Mouse (Mus musculus): ENCODE results near the gene AU040320. TPM values are rescaled to one million over a fixed set of nuclear protein-coding genes. Genes with fewer than 3 reads are reported as not detected.

Gene AU040320
- 22.0 and 22.3 TPM in 2 replicates for polyA plus RNA-seq (2015; fragmentation: Nextera tagmentation; extraction: Ambion mirVana)

DNA sequence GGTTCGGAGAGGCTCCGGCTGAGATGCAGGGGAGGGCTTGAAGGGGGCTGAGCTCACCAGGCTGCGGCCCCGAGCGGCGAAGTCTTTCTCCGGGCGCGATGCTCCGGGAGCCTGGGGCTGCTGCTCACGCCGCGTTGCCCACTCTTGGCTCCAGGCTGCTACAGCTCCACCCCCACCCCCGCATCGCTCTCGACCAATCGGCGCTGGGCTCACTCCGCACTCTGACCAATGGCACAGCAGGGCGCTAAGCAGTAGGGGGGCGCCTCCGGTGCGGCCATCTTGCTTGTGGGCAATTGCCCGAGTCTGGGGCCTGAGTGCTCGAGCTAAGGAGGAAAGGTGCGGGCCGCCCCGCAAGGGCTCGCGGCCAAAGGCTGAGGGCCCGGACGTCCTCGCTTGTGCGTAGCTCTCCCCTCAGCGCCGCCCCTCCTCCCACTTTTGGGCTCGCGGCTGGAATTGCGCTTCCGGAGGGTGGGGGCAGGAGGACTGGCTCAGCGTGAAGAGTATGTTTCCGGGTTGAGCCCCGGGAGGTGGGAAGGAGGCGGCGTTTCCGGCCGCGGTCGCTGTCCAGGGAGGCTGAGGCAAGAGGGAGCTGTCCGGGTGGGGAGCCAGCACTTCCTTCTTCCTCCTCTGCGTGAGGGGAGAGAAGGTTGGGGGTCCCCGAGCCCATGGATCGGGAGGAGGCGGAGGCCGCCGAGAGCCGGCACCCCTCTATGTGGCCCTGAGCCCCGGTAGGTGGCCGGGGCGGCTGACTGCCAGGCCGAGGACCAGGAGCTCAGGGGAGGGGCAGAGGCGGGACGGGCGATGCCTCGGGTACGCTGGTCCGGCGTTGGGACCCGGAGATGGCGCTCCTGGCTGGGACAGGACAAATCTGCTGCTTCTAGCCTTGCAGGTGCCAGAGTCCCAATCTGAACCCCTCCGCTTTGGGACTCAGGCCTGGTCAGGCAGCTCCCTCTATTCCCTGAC lies at the start of gene AU040320, which contains the start of gene Ncdn:
Gene AU040320, plus strand, starts transcription at position 277 of the 963 bp plus-strand sequence.
Gene Ncdn, minus strand, starts transcription at position 171 of the 963 bp plus-strand sequence.
- Histone ChIP-seq H3K4me1 (peaks cover 51% of the 10 kb centered on the region), H3K4me3 (peak within 1 kb of the TSS; percentile 72), H3K4me2 (peak within 1 kb of the TSS; percentile 96), H3K36me3 (peaks cover 5% of the 10 kb centered on the region), H3K9me3 (no peaks in the 10 kb centered on the region), H3K27ac (peak within 1 kb of the TSS; percentile 98), H3K27me3 (no peaks in the 10 kb centered on the region), H3K9ac (peak within 1 kb of the TSS; percentile 83)
- ATAC-seq (ENCODE audit: borderline replicate concordance, extremely low read depth, low FRiP score, low TSS enrichment), result peak; percentile 100
- under 1% methylated on average over 68 of the region's 71 CpGs for WGBS

DNA sequence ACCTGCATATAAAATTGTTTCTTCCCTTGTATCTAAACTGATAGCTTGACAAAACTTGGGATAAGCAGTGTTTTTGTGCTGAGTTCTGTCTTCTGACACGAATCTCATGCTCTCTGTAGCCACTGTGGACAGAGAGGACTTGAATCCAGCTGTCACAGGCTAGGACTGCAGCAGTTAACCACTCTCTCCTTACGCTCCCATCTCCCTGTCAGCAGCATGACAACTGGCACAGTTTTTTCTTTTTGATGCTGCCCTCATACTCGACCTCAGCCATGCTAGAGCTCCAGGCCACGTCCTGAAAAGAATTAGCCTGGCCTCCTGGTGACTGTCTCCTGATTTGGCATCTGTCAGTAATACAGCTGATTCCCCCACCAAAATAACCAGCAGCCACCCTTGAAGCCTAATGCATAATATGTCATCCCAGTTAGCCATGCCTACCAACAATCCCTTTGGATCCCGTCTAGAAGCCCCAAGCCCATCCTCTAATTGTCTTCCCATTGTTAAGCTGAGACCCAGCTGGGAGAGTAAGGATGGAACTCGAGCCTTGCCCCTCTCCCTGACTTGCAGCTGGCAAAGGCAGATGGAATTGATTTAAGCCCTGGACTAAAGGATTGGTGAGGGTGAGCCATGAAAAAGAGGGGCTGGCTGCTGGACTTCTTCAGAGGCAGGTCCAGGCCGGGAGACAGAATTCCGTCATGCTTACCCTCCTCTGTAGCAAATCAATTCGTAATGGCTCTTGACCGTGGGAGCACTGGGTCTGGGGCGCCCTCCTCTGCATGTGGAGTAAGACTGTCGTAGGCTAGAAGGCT lies 46.5 kb upstream of the AU040320 start:
- H3K4me1 ChIP-seq, result no peaks in the 10 kb centered on the region
- ATAC-seq (ENCODE audit: borderline replicate concordance, extremely low read depth, low FRiP score, low TSS enrichment), result no peak
- H3K4me2 ChIP-seq, result no peak overlapping the region
- H3K36me3 ChIP-seq, result peaks cover 72% of the 10 kb centered on the region
- H3K9me3 ChIP-seq, result no peaks in the 10 kb centered on the region
- H3K27me3 ChIP-seq, result no peaks in the 10 kb centered on the region
- 81% methylated on average over 12 of the region's 12 CpGs for WGBS
- no peak overlapping the region for H3K9ac ChIP-seq
- H3K27ac ChIP-seq, result no peak overlapping the region
- no peak overlapping the region for H3K4me3 ChIP-seq

DNA sequence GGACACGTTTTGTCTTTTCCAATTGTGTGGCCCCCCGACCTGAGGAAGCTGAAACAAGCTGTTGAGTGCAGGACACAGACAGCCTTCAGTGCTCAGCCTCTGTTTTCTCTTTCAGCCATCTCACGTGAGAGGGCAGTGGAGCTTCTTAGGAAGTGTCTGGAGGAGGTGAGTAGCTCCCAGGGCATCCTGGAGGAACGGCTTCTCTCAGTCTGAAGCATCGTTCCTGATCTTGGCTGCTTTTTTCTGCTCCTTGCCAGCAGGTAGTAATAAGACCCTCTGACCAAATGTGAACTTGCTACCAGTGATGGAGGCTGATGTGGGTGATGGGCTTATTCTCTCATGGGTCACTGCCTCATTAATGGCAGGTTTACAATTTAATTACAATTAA lies 45.9 kb upstream of the AU040320 start:
- no peak for ATAC-seq (ENCODE audit: borderline replicate concordance, extremely low read depth, low FRiP score, low TSS enrichment)
- H3K9ac ChIP-seq, result no peak overlapping the region
- H3K4me3 ChIP-seq, result no peak overlapping the region
- H3K27ac ChIP-seq, result no peak overlapping the region
- peaks cover 71% of the 10 kb centered on the region for H3K36me3 ChIP-seq
- H3K4me1 ChIP-seq, result no peaks in the 10 kb centered on the region
- H3K9me3 ChIP-seq, result no peaks in the 10 kb centered on the region
- 84% methylated on average over 5 of the region's 5 CpGs for WGBS
- H3K27me3 ChIP-seq, result no peaks in the 10 kb centered on the region
- H3K4me2 ChIP-seq, result no peak overlapping the region

DNA sequence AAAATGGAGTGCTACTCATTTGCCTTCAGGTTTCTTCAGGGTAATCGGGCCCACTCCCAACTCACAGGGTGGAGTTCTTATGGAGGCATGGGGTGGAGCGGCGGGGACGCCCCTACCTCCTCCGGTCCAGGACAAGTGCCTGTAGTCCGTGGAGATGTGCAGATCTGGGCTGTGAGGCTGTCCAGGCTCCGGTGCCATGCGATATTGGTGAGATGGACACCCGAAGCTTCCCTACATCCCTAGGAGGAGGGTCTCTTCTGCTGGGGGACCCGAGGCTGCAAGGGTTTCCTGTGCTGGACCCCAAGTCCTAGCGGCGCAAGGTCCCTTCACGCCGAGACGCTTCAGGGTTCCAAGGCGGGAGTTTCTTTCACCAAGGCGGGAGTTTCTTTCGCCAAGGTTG lies 21.2 kb upstream of the AU040320 start:
- Histone ChIP-seq H3K4me2 (peak overlapping the region; percentile 17), H3K9me3 (no peaks in the 10 kb centered on the region), H3K4me3 (peak overlapping the region; percentile 1; the same call in 1 of the 2 replicates), H3K9ac (no peak overlapping the region), H3K4me1 (peaks cover 21% of the 10 kb centered on the region), H3K27me3 (peaks cover 79% of the 10 kb centered on the region), H3K36me3 (no peaks in the 10 kb centered on the region), H3K27ac (no peak overlapping the region)
- 3% methylated on average over 18 of the region's 18 CpGs for WGBS
- no peak for ATAC-seq (ENCODE audit: borderline replicate concordance, extremely low read depth, low FRiP score, low TSS enrichment)

DNA sequence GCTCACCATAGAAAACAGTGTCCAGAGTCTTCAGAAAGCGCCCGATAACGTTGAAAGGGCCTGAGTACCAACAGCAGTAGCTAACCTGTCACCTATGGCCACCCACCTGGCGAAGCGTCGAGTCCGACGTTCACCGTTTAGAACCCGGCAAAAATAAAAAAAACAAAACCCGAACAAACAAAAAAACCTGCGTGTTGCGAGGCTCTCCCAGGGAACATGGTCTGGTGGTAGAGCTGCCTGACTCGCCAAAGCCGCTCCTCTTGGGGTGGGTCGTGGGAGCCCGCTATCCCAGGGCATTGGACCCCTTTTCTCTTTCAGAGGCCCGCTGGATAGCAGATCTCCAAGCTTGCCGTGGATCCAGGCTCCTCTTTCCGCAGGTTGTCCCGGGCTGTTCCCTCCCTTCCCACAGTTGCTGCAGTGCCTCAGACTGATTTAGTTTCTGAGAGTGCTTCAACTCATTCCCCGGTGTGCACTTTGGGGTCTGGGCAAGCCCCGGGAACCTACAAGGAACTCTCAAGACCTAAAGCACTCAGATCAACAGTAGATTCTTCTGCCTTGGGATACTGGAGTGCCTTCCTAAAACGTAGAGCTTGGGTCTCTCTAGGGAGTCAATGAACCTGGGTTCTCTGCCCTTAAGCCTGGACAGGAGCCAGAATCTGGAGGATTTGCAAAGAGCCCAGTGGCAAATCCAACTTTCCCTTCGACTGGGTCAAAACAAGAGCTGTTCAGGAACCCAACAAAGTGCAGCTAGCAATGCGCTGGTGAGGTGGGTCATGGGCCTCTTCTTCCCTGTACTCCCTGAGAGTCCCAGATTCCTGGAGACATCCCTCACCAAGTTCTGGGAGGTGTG lies 20.6 kb upstream of the AU040320 start:
- no peak for ATAC-seq (ENCODE audit: borderline replicate concordance, extremely low read depth, low FRiP score, low TSS enrichment)
- peaks cover 85% of the 10 kb centered on the region for H3K27me3 ChIP-seq
- H3K36me3 ChIP-seq, result no peaks in the 10 kb centered on the region
- no peak overlapping the region for H3K27ac ChIP-seq
- no peaks in the 10 kb centered on the region for H3K9me3 ChIP-seq
- peak overlapping the region; percentile 17 for H3K4me2 ChIP-seq
- peaks cover 21% of the 10 kb centered on the region for H3K4me1 ChIP-seq
- WGBS, result 7% methylated on average over 26 of the region's 26 CpGs
- peak overlapping the region; percentile 1; the same call in 1 of the 2 replicates for H3K4me3 ChIP-seq
- no peak overlapping the region for H3K9ac ChIP-seq

DNA sequence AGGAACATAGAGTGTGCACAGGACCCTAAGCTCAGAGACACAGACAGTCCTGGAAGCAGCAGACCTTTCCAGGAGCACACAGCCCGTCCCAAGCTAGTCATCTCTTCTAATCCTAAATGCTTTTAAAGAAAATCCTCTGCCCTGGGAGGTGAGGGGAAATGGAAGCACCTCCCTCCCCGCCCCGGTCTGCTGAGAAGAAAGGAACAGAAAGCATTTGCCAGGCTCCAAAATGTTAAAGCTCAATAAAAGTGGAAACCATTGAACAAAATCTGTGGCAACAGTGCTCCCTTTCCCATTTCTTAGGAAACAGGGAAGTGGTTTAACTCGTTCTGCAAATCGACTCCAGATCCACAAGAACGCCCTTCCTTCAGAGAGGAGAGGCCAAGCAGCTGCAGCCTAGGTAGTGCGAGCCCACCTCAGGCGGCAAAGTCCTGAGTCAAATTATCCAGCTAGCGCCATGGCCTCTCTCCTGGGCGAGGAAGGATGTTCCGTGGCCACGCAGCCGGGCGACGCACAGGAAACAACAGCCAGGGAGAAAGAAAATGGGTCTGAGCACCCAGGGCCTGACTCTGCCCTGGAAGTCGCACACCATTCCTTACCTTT lies 19.2 kb upstream of the AU040320 start:
- H3K27me3 ChIP-seq, result peaks cover 99% of the 10 kb centered on the region
- no peak overlapping the region for H3K9ac ChIP-seq
- no peak overlapping the region for H3K27ac ChIP-seq
- no peaks in the 10 kb centered on the region for H3K9me3 ChIP-seq
- peaks cover 21% of the 10 kb centered on the region for H3K4me1 ChIP-seq
- no peaks in the 10 kb centered on the region for H3K36me3 ChIP-seq
- 4% methylated on average over 16 of the region's 16 CpGs for WGBS
- no peak overlapping the region for H3K4me2 ChIP-seq
- ATAC-seq (ENCODE audit: borderline replicate concordance, extremely low read depth, low FRiP score, low TSS enrichment), result no peak
- H3K4me3 ChIP-seq, result no peak overlapping the region

DNA sequence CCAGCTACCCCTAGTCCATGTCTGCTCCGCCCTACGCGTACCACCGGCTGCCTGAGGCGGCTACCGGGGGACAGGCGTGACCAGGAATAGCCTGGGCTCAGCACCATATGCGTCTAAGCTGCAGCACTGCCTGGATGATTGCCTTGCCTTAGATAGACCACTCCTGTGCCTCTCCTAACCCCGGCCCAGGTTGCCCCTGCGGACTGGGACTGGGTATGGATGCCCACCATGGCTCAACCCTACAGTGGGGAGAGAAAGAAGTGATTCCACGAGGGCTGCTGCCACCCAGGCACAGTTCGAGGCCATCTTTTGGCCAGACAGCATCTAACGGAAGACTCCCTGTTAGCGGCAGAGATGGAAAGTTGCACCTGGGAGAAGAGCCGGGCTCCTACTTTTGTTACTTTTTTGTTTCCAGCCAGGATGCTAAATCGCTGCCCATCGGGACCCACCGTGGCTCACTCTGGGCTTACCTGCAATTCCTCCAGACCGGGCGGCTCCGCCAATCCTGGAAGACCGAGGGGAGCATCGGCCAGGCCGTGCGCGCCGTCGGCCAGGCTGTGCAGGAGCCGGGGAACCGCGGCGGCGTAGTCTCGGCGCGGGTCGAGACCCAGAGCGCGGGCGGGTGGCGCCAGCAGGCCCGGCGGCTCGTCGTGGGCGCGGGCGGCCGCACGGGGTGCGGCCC lies 18.5 kb upstream of the AU040320 start:
- H3K36me3 ChIP-seq, result no peaks in the 10 kb centered on the region
- peaks cover 100% of the 10 kb centered on the region for H3K27me3 ChIP-seq
- peak overlapping the region; percentile 33 for H3K4me3 ChIP-seq
- peaks cover 21% of the 10 kb centered on the region for H3K4me1 ChIP-seq
- H3K9me3 ChIP-seq, result no peaks in the 10 kb centered on the region
- H3K27ac ChIP-seq, result no peak overlapping the region
- ATAC-seq (ENCODE audit: borderline replicate concordance, extremely low read depth, low FRiP score, low TSS enrichment), result 0 out of 2 replicates have a peak, but pooled peaks have one; percentile 36
- H3K9ac ChIP-seq, result peak overlapping the region; percentile 12; the same call in 1 of the 2 replicates
- WGBS, result 2% methylated on average over 51 of the region's 51 CpGs
- peak overlapping the region; percentile 54 for H3K4me2 ChIP-seq

DNA sequence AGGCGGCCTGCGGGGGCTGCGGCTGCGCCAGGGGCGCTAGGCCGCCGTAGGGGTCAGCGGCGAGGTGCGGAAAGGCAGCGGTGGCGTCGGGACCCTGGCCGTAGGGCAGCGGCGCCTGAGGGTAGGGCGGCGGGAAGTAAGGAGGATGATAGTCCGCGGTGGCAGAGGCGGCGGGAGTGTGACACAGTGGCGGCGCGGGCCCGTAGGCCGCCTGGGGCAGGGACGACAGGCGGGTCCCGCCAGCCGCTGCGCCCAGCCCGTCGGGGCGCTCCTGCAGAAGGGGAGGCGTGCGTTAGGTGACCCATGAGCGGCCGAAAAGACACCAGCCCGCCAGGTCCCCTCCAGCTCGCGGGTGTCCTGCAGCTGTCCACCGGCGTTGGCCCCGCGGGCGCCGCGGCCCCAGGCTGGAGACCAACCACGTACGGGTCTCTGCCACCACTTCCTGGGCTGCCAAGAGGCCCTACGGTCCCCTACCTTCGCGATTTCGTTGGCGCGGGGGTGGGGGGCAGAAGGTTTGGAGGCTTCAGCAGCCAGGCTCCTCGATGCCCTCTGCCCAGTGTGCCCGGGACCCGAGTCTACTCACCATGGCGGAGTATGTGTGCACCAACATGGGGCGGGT lies 17.9 kb upstream of the AU040320 start:
- Histone ChIP-seq H3K4me2 (peak overlapping the region; percentile 54), H3K36me3 (no peaks in the 10 kb centered on the region), H3K4me3 (peak overlapping the region; percentile 33), H3K9me3 (no peaks in the 10 kb centered on the region), H3K9ac (peak overlapping the region; percentile 12; the same call in 1 of the 2 replicates), H3K27ac (no peak overlapping the region), H3K27me3 (peaks cover 95% of the 10 kb centered on the region), H3K4me1 (peaks cover 21% of the 10 kb centered on the region)
- WGBS, result 2% methylated on average over 40 of the region's 62 CpGs
- ATAC-seq (ENCODE audit: borderline replicate concordance, extremely low read depth, low FRiP score, low TSS enrichment), result peak; percentile 13; the same call in 1 of the 2 replicates

DNA sequence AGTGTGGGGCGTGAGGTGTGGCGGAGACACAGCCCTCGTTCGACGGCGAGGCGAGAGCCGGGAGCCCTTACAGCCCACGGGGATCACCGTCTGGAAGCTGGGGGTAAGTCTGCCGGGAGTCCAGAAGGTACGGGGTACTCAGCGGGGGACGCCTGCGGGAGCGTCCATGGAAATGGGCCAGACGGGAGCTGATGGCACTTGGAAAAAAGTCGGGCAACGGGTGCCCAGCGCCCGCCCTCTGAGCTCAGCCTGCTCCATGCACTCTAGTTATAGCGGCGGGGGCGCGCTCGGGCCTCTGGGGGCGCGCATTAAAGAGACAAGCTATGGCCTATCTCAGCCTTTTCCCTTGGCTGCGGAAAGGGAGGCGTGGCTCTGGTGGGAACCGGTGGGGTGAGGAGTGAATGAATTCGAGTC lies 17.3 kb upstream of the AU040320 start, which contains the start of gene Tfap2e:
Gene Tfap2e, minus strand, starts transcription at position 240 of the 414 bp plus-strand sequence.
- WGBS, result 2% methylated on average over 32 of the region's 32 CpGs
- Histone ChIP-seq H3K4me3 (peak within 1 kb of the TSS; percentile 33), H3K9me3 (no peaks in the 10 kb centered on the region), H3K4me2 (peak within 1 kb of the TSS; percentile 54), H3K36me3 (no peaks in the 10 kb centered on the region), H3K9ac (peak within 1 kb of the TSS; percentile 12; the same call in 1 of the 2 replicates), H3K27ac (no peak within 1 kb of the TSS), H3K4me1 (peaks cover 21% of the 10 kb centered on the region), H3K27me3 (peaks cover 90% of the 10 kb centered on the region)
- ATAC-seq (ENCODE audit: borderline replicate concordance, extremely low read depth, low FRiP score, low TSS enrichment), result peak; percentile 19; the same call in 1 of the 2 replicates
